Mouse (Mus musculus) erythroblast, embryonic 14.5 days (primary cell): ENCODE data around the gene Gtpbp6. TPM values are rescaled to one million over a fixed set of nuclear protein-coding genes. Genes with fewer than 3 reads are reported as not detected.
A peak's percentile ranks its signal among the peaks of the same experiment; 100 is the strongest.

Experiments
- H3K27me3 ChIP-seq: 2 replicates; pipeline ENCODE4 v1.6.1; 2012; ENCODE audit warnings: inconsistent platforms; ENCODE audit not compliant: control insufficient read depth
- H3K36me3 ChIP-seq: 2 replicates; pipeline ENCODE4 v1.6.1; 2012; ENCODE audit warnings: mild to moderate bottlenecking, inconsistent platforms; ENCODE audit not compliant: control insufficient read depth
- H3K4me1 ChIP-seq: 2 replicates; pipeline ENCODE4 v1.6.1; 2012; ENCODE audit warnings: inconsistent platforms; ENCODE audit not compliant: control insufficient read depth
- H3K4me3 ChIP-seq: replicated peaks from 2 replicates; pipeline ENCODE3; 2012; ENCODE audit warnings: moderate library complexity, mild to moderate bottlenecking, inconsistent platforms
- H3K9me3 ChIP-seq: 2 replicates; pipeline ENCODE4 v1.6.1; 2012; ENCODE audit warnings: low read length, inconsistent platforms, mixed read lengths; ENCODE audit not compliant: control insufficient read depth
- GATA1 ChIP-seq: IDR thresholded peaks from 2 replicates; pipeline ENCODE4 v1.6.1; 2012; ENCODE audit warnings: low read length, inconsistent platforms, mixed read lengths
- TAL1 ChIP-seq: IDR thresholded peaks from 3 replicates; pipeline ENCODE4 v1.6.1; 2012; ENCODE audit warnings: low read length, inconsistent platforms, mixed read lengths
- polyA plus RNA-seq: library from polyadenylated mRNA; stranded (reverse); fragments of >175 nt; gene quantifications from 2 replicates; pipeline ENCODE4 v1.2.3, GENCODE M21; 2012

The Gtpbp6 gene
- polyA plus RNA-seq, 1 experiment = 2.2 TPM

GRCm38 (mm10) chr5:110101716-110102347, 6.2 kb downstream of the Gtpbp6 start:
- Histone ChIP-seq H3K4me1 (peaks cover 39% of the 10 kb centered on the region), H3K9me3 (peaks cover 13% of the 10 kb centered on the region), H3K27me3 (peaks cover 29% of the 10 kb centered on the region), H3K4me3 (peak overlapping the region; percentile 21), H3K36me3 (peaks cover 46% of the 10 kb centered on the region)
- TF ChIP-seq GATA1 (no peak), TAL1 (no peak)

GRCm38 (mm10) chr5:110100921-110101631, 6.9 kb downstream of the Gtpbp6 start:
- H3K36me3 ChIP-seq = peaks cover 38% of the 10 kb centered on the region
- H3K27me3 ChIP-seq = peaks cover 29% of the 10 kb centered on the region
- peaks cover 13% of the 10 kb centered on the region for H3K9me3 ChIP-seq
- H3K4me3 ChIP-seq = peak overlapping the region; percentile 29
- peaks cover 31% of the 10 kb centered on the region for H3K4me1 ChIP-seq
- TF ChIP-seq TAL1 = no peak
- TF ChIP-seq GATA1 = no peak

- Histone ChIP-seq H3K4me3 (no peak within 1 kb of the TSS), H3K36me3 (peaks cover 27% of the 10 kb centered on the region), H3K9me3 (peaks cover 10% of the 10 kb centered on the region), H3K27me3 (peaks cover 29% of the 10 kb centered on the region), H3K4me1 (peaks cover 35% of the 10 kb centered on the region)
- TF ChIP-seq GATA1 = no peak
- no peak for TF ChIP-seq TAL1
These were observed 8.1 kb downstream of the Gtpbp6 start, which contains the start of gene Plcxd1 for GRCm38 (mm10) chr5:110099656-110100580. Gene Plcxd1 (plus strand): TSS chr5:110099969.

- Histone ChIP-seq H3K4me3 (no peak overlapping the region), H3K36me3 (peaks cover 18% of the 10 kb centered on the region), H3K4me1 (peaks cover 41% of the 10 kb centered on the region), H3K27me3 (peaks cover 29% of the 10 kb centered on the region), H3K9me3 (peaks cover under 1% of the 10 kb centered on the region; the same call in 1 of the 2 replicates)
- TF ChIP-seq GATA1 (no peak), TAL1 (no peak)
These were observed 9.0 kb downstream of the Gtpbp6 start for GRCm38 (mm10) chr5:110098991-110099477.

GRCm38 (mm10) chr5:110094847-110095213, 13.2 kb downstream of the Gtpbp6 start:
- Histone ChIP-seq H3K27me3 (peaks cover 7% of the 10 kb centered on the region), H3K36me3 (no peaks in the 10 kb centered on the region), H3K9me3 (no peaks in the 10 kb centered on the region), H3K4me3 (peak overlapping the region; percentile 67), H3K4me1 (peaks cover 19% of the 10 kb centered on the region)
- TF ChIP-seq GATA1 (no peak), TAL1 (no peak)

GRCm38 (mm10) chr5:110094030-110094846, 13.8 kb downstream of the Gtpbp6 start, which contains the start of gene Gm35315:
Gene Gm35315 (minus strand): TSS chr5:110094420.
- Histone ChIP-seq H3K4me3 (peak within 1 kb of the TSS; percentile 67), H3K9me3 (no peaks in the 10 kb centered on the region), H3K4me1 (peaks cover 19% of the 10 kb centered on the region), H3K36me3 (no peaks in the 10 kb centered on the region), H3K27me3 (peaks cover 3% of the 10 kb centered on the region; the same call in 1 of the 2 replicates)
- TF ChIP-seq GATA1 = 0 out of 2 replicates have a peak, but pooled peaks have one; percentile 19
- TF ChIP-seq TAL1 = no peak

GRCm38 (mm10) chr5:110091546-110091945, 16.5 kb downstream of the Gtpbp6 start:
- TF ChIP-seq GATA1 (no peak), TAL1 (no peak)

GRCm38 (mm10) chr5:110086161-110086866, 21.7 kb downstream of the Gtpbp6 start:
- H3K4me1 ChIP-seq = no peaks in the 10 kb centered on the region
- no peaks in the 10 kb centered on the region for H3K27me3 ChIP-seq
- peaks cover 3% of the 10 kb centered on the region; the same call in 1 of the 2 replicates for H3K9me3 ChIP-seq
- H3K4me3 ChIP-seq = no peak overlapping the region
- TF ChIP-seq TAL1 (no peak), GATA1 (no peak)
- H3K36me3 ChIP-seq = peaks cover 2% of the 10 kb centered on the region; the same call in 1 of the 2 replicates

More at GRCm38 (mm10) chr5:110091546-110091945, 16.5 kb downstream of the Gtpbp6 start:
- H3K36me3 ChIP-seq = no peaks in the 10 kb centered on the region
- no peaks in the 10 kb centered on the region for H3K9me3 ChIP-seq
- H3K27me3 ChIP-seq = no peaks in the 10 kb centered on the region
- H3K4me1 ChIP-seq = peaks cover 19% of the 10 kb centered on the region
- no peak overlapping the region for H3K4me3 ChIP-seq
